Mouse (Mus musculus): ENCODE measurements around the gene Srsf2. TPM values are rescaled to one million over a fixed set of nuclear protein-coding genes. Genes with fewer than 3 reads are reported as not detected.

Gene Srsf2
- polyA plus RNA-seq, 1 experiment from 2014 or later, result 773 TPM

Other genes with a start within 250 kb of the Srsf2 start
- gene Rhbdf2, start 226.1 kb downstream of the Srsf2 start, polyA plus RNA-seq (2015; fragmentation: Nextera tagmentation; extraction: Ambion mirVana), result 0.87 and 0.98 TPM in 2 replicates
- 0.79 and 0.80 TPM in 2 replicates for gene Prcd, start 199.6 kb downstream of the Srsf2 start, polyA plus RNA-seq (2015; fragmentation: Nextera tagmentation; extraction: Ambion mirVana)
- 8.8 and 9.3 TPM in 2 replicates for gene Cygb, start 198.8 kb downstream of the Srsf2 start, polyA plus RNA-seq (2015; fragmentation: Nextera tagmentation; extraction: Ambion mirVana)
- not detected in 2 replicates for gene St6galnac1, start 77.6 kb downstream of the Srsf2 start, polyA plus RNA-seq (2015; fragmentation: Nextera tagmentation; extraction: Ambion mirVana)
- 14.4 and 14.8 TPM in 2 replicates for gene Mxra7, start 25.0 kb downstream of the Srsf2 start, polyA plus RNA-seq (2015; fragmentation: Nextera tagmentation; extraction: Ambion mirVana)
- gene Mettl23, start 9.8 kb downstream of the Srsf2 start, polyA plus RNA-seq (2015; fragmentation: Nextera tagmentation; extraction: Ambion mirVana), result 83.6 and 85.7 TPM in 2 replicates
- 77.7 and 78.0 TPM in 2 replicates for gene Jmjd6, start 9.6 kb downstream of the Srsf2 start, polyA plus RNA-seq (2015; fragmentation: Nextera tagmentation; extraction: Ambion mirVana)
- 38.0 and 39.4 TPM in 2 replicates for gene Mfsd11, start 654 bp downstream of the Srsf2 start, polyA plus RNA-seq (2015; fragmentation: Nextera tagmentation; extraction: Ambion mirVana)
- gene Mgat5b, start 65.8 kb upstream of the Srsf2 start, polyA plus RNA-seq (2015; fragmentation: Nextera tagmentation; extraction: Ambion mirVana), result 18.5 and 19.8 TPM in 2 replicates